Mouse (Mus musculus) ES-E14 (cell line): ENCODE measurements at regions not wholly inside any gene's neighbourhood (a gene's known extent, or its start where the extent isn't known, plus 50 kb on each side); places are given as distances from the start of the nearest gene placed in this dataset.

Experiments
- HCFC1 ChIP-seq: IDR thresholded peaks from 2 replicates; pipeline ENCODE4 v1.6.1; 2012; ENCODE audit warnings: low read length, inconsistent platforms, borderline replicate concordance; ENCODE audit not compliant: insufficient read depth
- MAFK ChIP-seq: IDR thresholded peaks from 2 replicates; pipeline ENCODE4 v1.6.1; 2014; ENCODE audit warnings: mild to moderate bottlenecking, low read depth, low read length, inconsistent platforms; ENCODE audit not compliant: insufficient read depth
- ZNF384 ChIP-seq: IDR thresholded peaks from 2 replicates; pipeline ENCODE4 v1.6.1; 2012; ENCODE audit warnings: low read depth, low read length, inconsistent platforms

DNA sequence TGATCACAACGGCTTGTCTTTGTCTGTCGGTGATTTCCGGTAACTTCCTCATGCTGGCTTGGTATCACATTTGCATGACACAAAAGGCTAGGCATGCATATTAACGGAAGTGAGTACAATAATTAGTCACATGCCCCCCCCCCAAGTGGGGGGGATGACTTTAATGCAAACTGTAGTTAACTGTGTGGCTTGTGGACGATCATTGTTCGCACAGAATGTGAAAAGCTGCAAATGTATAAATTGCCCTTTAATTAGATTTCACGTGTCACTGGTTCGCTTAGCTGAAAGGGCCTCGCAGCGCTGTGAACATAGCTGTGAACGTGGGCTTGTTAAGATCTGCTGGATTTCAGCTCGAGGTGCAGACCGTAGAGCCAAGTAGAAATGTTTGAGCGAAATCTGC, 86.8 kb downstream of the Sox1 start:
- TF ChIP-seq HCFC1 (no peak), MAFK (no peak), ZNF384 (no peak)
